Mouse (Mus musculus): Measurements from ENCODE around the gene Gm49380. TPM values are rescaled to one million over a fixed set of nuclear protein-coding genes. Genes with fewer than 3 reads are reported as not detected.

The Gm49380 gene
- total and polyA plus RNA-seq, 3 experiments: 0.24 TPM; not detected in 2

- DNase-seq (ENCODE audit: low read depth, low spot score): peak; percentile 34
- H3K9ac ChIP-seq (ENCODE audit: control insufficient read depth, low read depth, low read length, poor library complexity, severe bottlenecking): no peak within 1 kb of the TSS
- no peaks in the 10 kb centered on the region for H3K9me3 ChIP-seq (replicated peaks; ENCODE audit: insufficient read depth, low read length)
- H3K4me1 ChIP-seq (ENCODE audit: control insufficient read depth in 1 of 2, insufficient read depth in 2 of 2, low read length in 2 of 2): peaks cover 0 to 12% of the 10 kb centered on the region in 2 experiments; a peak in 3 of 4 replicates
- peaks cover 22 to 24% of the 10 kb centered on the region in 2 experiments for H3K27me3 ChIP-seq (ENCODE audit: control insufficient read depth in 1 of 2, insufficient read depth in 2 of 2, low read length in 2 of 2)
- peak within 1 kb of the TSS in 1 of 2 experiments; percentile 5; a peak in 1 of 4 replicates for H3K4me3 ChIP-seq (ENCODE audit: control insufficient read depth in 1 of 2, insufficient read depth in 1 of 2, low read depth in 2 of 2, low read length in 2 of 2)
- no peaks in the 10 kb centered on the region for H3K79me2 ChIP-seq (ENCODE audit: control insufficient read depth, insufficient read depth, low read length, poor library complexity)
- peaks cover 0 to 6% of the 10 kb centered on the region in 2 experiments; a peak in 1 of 4 replicates for H3K36me3 ChIP-seq (ENCODE audit: control insufficient read depth in 1 of 2, insufficient read depth in 2 of 2, low read length in 2 of 2)
- no peak within 1 kb of the TSS for H3K27ac ChIP-seq (ENCODE audit: control insufficient read depth, low read depth, low read length)
- TF ChIP-seq SIN3A (IDR thresholded peaks at IDR 0.05; ENCODE audit: low read length) (no peak), ZMIZ1 (IDR thresholded peaks at IDR 0.05; ENCODE audit: low read depth, low read length) (no peak), USF2 (IDR thresholded peaks at IDR 0.05; ENCODE audit: borderline replicate concordance in 1 of 2, insufficient read depth in 1 of 2, low read depth in 1 of 2, low read length in 2 of 2) (no peak)
Measured at GRCm38 (mm10) chr9:44134101-44134850, 21.0 kb upstream of the Gm49380 start, which contains the start of gene Mcam. TSS of gene Mcam (plus strand) at chr9:44134469.

GRCm38 (mm10) chr9:44133287-44133686, 20.0 kb upstream of the Gm49380 start:
- Histone ChIP-seq H3K27me3 (ENCODE audit: control insufficient read depth in 1 of 2, insufficient read depth in 2 of 2, low read length in 2 of 2) (peaks cover 22 to 24% of the 10 kb centered on the region in 2 experiments), H3K9me3 (replicated peaks; ENCODE audit: insufficient read depth, low read length) (no peaks in the 10 kb centered on the region), H3K4me3 (ENCODE audit: control insufficient read depth in 1 of 2, insufficient read depth in 1 of 2, low read depth in 2 of 2, low read length in 2 of 2) (no peak overlapping the region), H3K36me3 (ENCODE audit: control insufficient read depth in 1 of 2, insufficient read depth in 2 of 2, low read length in 2 of 2) (peaks cover 0 to 8% of the 10 kb centered on the region in 2 experiments; a peak in 1 of 4 replicates), H3K9ac (ENCODE audit: control insufficient read depth, low read depth, low read length, poor library complexity, severe bottlenecking) (no peak overlapping the region), H3K27ac (ENCODE audit: control insufficient read depth, low read depth, low read length) (no peak overlapping the region), H3K79me2 (ENCODE audit: control insufficient read depth, insufficient read depth, low read length, poor library complexity) (no peaks in the 10 kb centered on the region), H3K4me1 (ENCODE audit: control insufficient read depth in 1 of 2, insufficient read depth in 2 of 2, low read length in 2 of 2) (peaks cover 0 to 18% of the 10 kb centered on the region in 2 experiments; a peak in 3 of 4 replicates)
- no peak for DNase-seq (ENCODE audit: low read depth, low spot score)
- TF ChIP-seq RCOR1 (IDR thresholded peaks at IDR 0.05; ENCODE audit: low read depth, low read length): no peak
- no peak for TF ChIP-seq POLR2A (IDR thresholded peaks at IDR 0.05; ENCODE audit: control insufficient read depth in 1 of 2, insufficient read depth in 1 of 2, low read depth in 1 of 2, low read length in 2 of 2, poor library complexity in 1 of 2)
- no peak for TF ChIP-seq CHD2 (IDR thresholded peaks at IDR 0.05; ENCODE audit: low read length)
- TF ChIP-seq CTCF (IDR thresholded peaks at IDR 0.05 in 2 of 3, conservative IDR thresholded peaks at IDR 0.05 in 1 of 3; ENCODE audit: control insufficient read depth in 1 of 3, insufficient read depth in 1 of 3, low read depth in 2 of 3, low read length in 3 of 3, poor library complexity in 1 of 3, severe bottlenecking in 1 of 3): no peak
- no peak for TF ChIP-seq ZMIZ1 (IDR thresholded peaks at IDR 0.05; ENCODE audit: low read depth, low read length)
- no peak for TF ChIP-seq POLR2AphosphoS5 (IDR thresholded peaks at IDR 0.05; ENCODE audit: borderline replicate concordance, low read depth, low read length)
- no peak for TF ChIP-seq HCFC1 (IDR thresholded peaks at IDR 0.05; ENCODE audit: low read depth, low read length)
- TF ChIP-seq SIN3A (IDR thresholded peaks at IDR 0.05; ENCODE audit: low read length): no peak
- TF ChIP-seq KAT2A (conservative IDR thresholded peaks at IDR 0.05; ENCODE audit: low read depth, low read length): no peak
- no peak for TF ChIP-seq TAL1 (IDR thresholded peaks at IDR 0.05; ENCODE audit: low read length)
- no peak for TF ChIP-seq MYC (IDR thresholded peaks at IDR 0.05; ENCODE audit: low read depth, low read length)
- TF ChIP-seq MXI1 (IDR thresholded peaks at IDR 0.05; ENCODE audit: low read depth, low read length): no peak
- TF ChIP-seq MYB (IDR thresholded peaks at IDR 0.05; ENCODE audit: low read depth, low read length): no peak
- TF ChIP-seq GABPA (IDR thresholded peaks at IDR 0.05; ENCODE audit: low read depth, low read length): no peak
- no peak for TF ChIP-seq ETS1 (IDR thresholded peaks at IDR 0.05; ENCODE audit: low read depth, low read length)
- no peak for TF ChIP-seq NELFE (IDR thresholded peaks at IDR 0.05; ENCODE audit: low read depth, low read length)
- no peak for TF ChIP-seq ZC3H11A (IDR thresholded peaks at IDR 0.05; ENCODE audit: low read depth, low read length)
